7 mouse cellular contexts compared by ENCODE assay signal in genomic region chr19:54836451-54836850, GRCm38 (mm10).
"Had no signal": no experiment of that assay in that cellular context is flagged by ENCODE, and none has a peak within 500 bp of the region (broad histone marks: within the 10 kb centered on the region; RNA-seq: fewer than 3 reads in every experiment).

No protein-coding gene starts in this region.

- DNase-seq: lung, adult 2 months; lung, postnatal 14 days; lung, postnatal 36 days; right cerebral cortex, postnatal 14 days; thymus, adult 2 months; thymus, postnatal 25 days; thymus, postnatal 4 days had no signal
